Mouse (Mus musculus) lung, postnatal 0 days (tissue): ENCODE data around the gene Arfgef2. TPM values are rescaled to one million over a fixed set of nuclear protein-coding genes. Genes with fewer than 3 reads are reported as not detected.
A peak's percentile ranks its signal among the peaks of the same experiment; 100 is the strongest.

Source experiments
- ATAC-seq: fragments of 200-750 bp; cut with Nextera tagmentation; 2 replicates; pipeline ENCODE4 v1.8.0; 2017; ENCODE audit warnings: moderate library complexity
- DNase-seq: peaks from one replicate; pipeline ENCODE4 v3.0.0-alpha.2; 2016; ENCODE audit warnings: low spot score
- H3K27ac ChIP-seq: fragments of 300-500 bp; sonication (generic); 2 replicates; pipeline ENCODE4 v1.5.1; 2014; ENCODE audit warnings: antibody characterized with exemption, mild to moderate bottlenecking, low read length, mixed read lengths
- H3K27me3 ChIP-seq: fragments of 300-500 bp; sonication (generic); replicated peaks from 2 replicates; pipeline ENCODE4 v1.6.1; 2014; ENCODE audit warnings: low read length, mixed read lengths; ENCODE audit not compliant: insufficient read depth
- H3K36me3 ChIP-seq: fragments of 300-500 bp; sonication (generic); 2 replicates; pipeline ENCODE4 v1.6.1; 2014; ENCODE audit warnings: low read length, mixed read lengths; ENCODE audit not compliant: insufficient read depth
- H3K4me1 ChIP-seq: fragments of 300-500 bp; sonication (generic); 2 replicates; pipeline ENCODE4 v1.6.1; 2014; ENCODE audit warnings: antibody characterized with exemption, low read depth, low read length, mixed read lengths; ENCODE audit not compliant: insufficient read depth
- H3K4me2 ChIP-seq: fragments of 300-500 bp; sonication (generic); replicated peaks from 2 replicates; pipeline ENCODE4 v1.6.1; 2014; ENCODE audit warnings: low read depth, mild to moderate bottlenecking, low read length, moderate library complexity, mixed read lengths
- H3K4me3 ChIP-seq: fragments of 300-500 bp; sonication (generic); 2 replicates; pipeline ENCODE4 v1.5.1; 2014; ENCODE audit warnings: low read depth, low read length
- H3K9ac ChIP-seq: fragments of 300-500 bp; sonication (generic); replicated peaks from 2 replicates; pipeline ENCODE4 v1.6.1; 2014; ENCODE audit warnings: low read depth, mild to moderate bottlenecking
- H3K9me3 ChIP-seq: fragments of 300-500 bp; sonication (generic); 2 replicates; pipeline ENCODE4 v1.6.1; 2016; ENCODE audit warnings: low read length, mixed read lengths
- CTCF ChIP-seq: IDR thresholded peaks from 2 replicates; pipeline ENCODE4 v1.5.1; 2016; ENCODE audit warnings: antibody characterized with exemption, mild to moderate bottlenecking
- EP300 ChIP-seq: IDR thresholded peaks from 2 replicates; pipeline ENCODE4 v1.6.1; 2016; ENCODE audit warnings: antibody characterized with exemption, mild to moderate bottlenecking, control low read depth
- WGBS: fragments of 180-500 bp; shearing (Covaris S2); extraction: QIAGEN DNeasy Blood & Tissue Kit; methylation state at CpG from one replicate; pipeline ENCODE4 v1.1.7; 2014; 5-methylcytosine and 5-hydroxymethylcytosine counted together
- polyA plus RNA-seq: library from polyadenylated mRNA; unstranded; fragments of >200 nt; fragmentation: Nextera tagmentation; extraction: Ambion mirVana; gene quantifications from 2 replicates; pipeline ENCODE4 v1.2.1, GENCODE M21; 2015

The Arfgef2 gene
- polyA plus RNA-seq, 1 experiment from 2014 or later: 6.2 TPM

DNA sequence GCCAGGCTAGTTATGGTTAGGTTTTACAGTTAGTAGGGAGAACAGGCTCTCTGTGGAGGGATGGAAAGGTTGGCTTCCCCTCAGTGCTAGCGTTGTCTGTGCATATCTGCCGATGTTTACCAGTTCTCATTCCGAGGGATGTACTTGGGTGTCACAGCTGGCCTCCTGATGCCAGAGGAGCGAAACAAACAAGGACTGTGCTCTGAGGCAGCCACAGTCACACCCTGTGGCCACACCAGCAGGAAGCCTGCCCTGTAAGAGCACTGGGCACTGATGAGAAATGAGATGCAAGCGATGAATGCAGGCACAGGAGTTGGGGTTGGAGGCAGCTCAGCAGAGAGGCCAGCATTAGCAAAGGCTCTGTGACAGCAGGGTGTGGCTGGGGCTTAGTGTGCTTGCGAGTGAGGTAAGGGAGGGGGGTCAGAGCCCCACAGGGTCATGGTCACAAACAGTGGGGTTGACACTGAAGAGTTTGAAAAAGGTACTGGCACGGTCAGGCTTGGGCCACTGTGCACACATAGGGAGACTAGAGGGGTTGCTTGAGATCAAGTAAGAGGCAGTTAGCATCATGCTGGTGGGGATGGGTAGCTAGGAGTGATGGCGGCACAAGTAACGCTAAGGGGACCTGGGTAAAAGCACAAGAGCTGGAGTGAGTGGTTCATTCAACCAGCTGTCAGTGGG, 13.2 kb downstream of the Arfgef2 start:
- 79% methylated on average over 9 of the region's 9 CpGs for WGBS
- H3K4me1 ChIP-seq: no peaks in the 10 kb centered on the region
- no peak overlapping the region for H3K4me3 ChIP-seq
- H3K27me3 ChIP-seq: no peaks in the 10 kb centered on the region
- H3K27ac ChIP-seq: no peak overlapping the region
- TF ChIP-seq EP300 (no peak), CTCF (no peak)
- H3K9ac ChIP-seq: no peak overlapping the region
- DNase-seq (no peak), ATAC-seq (no peak)
- H3K36me3 ChIP-seq: no peaks in the 10 kb centered on the region
- H3K4me2 ChIP-seq: no peak overlapping the region
- no peaks in the 10 kb centered on the region for H3K9me3 ChIP-seq

- no peak for ATAC-seq
- no peak overlapping the region for H3K9ac ChIP-seq
Measured at GRCm38 (mm10) chr2:166819849-166820248, 14.5 kb downstream of the Arfgef2 start.

GRCm38 (mm10) chr2:166820844-166821243, 15.5 kb downstream of the Arfgef2 start:
- ATAC-seq (0 out of 2 replicates have a peak, but pooled peaks have one; percentile 26), DNase-seq (no peak)
- Histone ChIP-seq H3K4me1 (0 out of 2 replicates have a peak, but pooled peaks cover 4% of the 10 kb centered on the region), H3K27ac (no peak overlapping the region), H3K9ac (no peak overlapping the region), H3K27me3 (no peaks in the 10 kb centered on the region), H3K36me3 (no peaks in the 10 kb centered on the region), H3K9me3 (no peaks in the 10 kb centered on the region), H3K4me3 (no peak overlapping the region), H3K4me2 (no peak overlapping the region)
- TF ChIP-seq EP300 (no peak), CTCF (no peak)
- WGBS: 37% methylated on average over 2 of the region's 2 CpGs

More at GRCm38 (mm10) chr2:166819849-166820248, 14.5 kb downstream of the Arfgef2 start:
- Histone ChIP-seq H3K27me3 (no peaks in the 10 kb centered on the region), H3K4me1 (0 out of 2 replicates have a peak, but pooled peaks cover under 1% of the 10 kb centered on the region), H3K36me3 (no peaks in the 10 kb centered on the region), H3K4me3 (no peak overlapping the region), H3K4me2 (no peak overlapping the region), H3K27ac (no peak overlapping the region), H3K9me3 (no peaks in the 10 kb centered on the region)
- no peak for TF ChIP-seq CTCF
- no peak for TF ChIP-seq EP300
- no peak for DNase-seq
- WGBS: 70% methylated on average over 8 of the region's 8 CpGs

DNA sequence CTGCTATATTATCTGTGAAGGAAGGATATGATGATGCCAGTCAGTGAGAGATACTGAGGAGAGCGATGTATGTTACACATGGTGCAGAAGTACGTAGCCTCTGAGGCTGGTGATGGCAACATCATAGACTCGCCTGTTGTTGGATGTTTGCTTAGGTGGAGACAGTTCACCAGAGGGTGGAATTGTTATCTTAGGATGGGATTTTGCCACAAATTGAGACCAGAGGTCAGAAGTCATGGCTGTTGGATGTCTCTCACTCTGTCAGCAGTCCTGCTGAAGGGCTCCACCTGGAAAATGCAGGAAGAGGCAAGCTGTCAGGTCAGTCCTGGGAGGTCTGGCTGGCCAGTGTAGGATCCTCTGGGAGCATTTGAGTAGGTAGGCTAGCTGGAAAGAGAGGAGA, 16.0 kb downstream of the Arfgef2 start:
- Histone ChIP-seq H3K9ac (no peak overlapping the region), H3K36me3 (no peaks in the 10 kb centered on the region), H3K4me3 (no peak overlapping the region), H3K27me3 (no peaks in the 10 kb centered on the region), H3K27ac (no peak overlapping the region), H3K4me1 (0 out of 2 replicates have a peak, but pooled peaks cover 4% of the 10 kb centered on the region), H3K4me2 (no peak overlapping the region), H3K9me3 (no peaks in the 10 kb centered on the region)
- no peak for ATAC-seq
- 85% methylated on average over 3 of the region's 3 CpGs for WGBS
- DNase-seq: no peak
- TF ChIP-seq EP300: no peak
- TF ChIP-seq CTCF: no peak

GRCm38 (mm10) chr2:166822119-166822826, 16.9 kb downstream of the Arfgef2 start:
- Histone ChIP-seq H3K9me3 (no peaks in the 10 kb centered on the region), H3K4me1 (0 out of 2 replicates have a peak, but pooled peaks cover 4% of the 10 kb centered on the region), H3K36me3 (0 out of 2 replicates have a peak, but pooled peaks cover 5% of the 10 kb centered on the region), H3K27ac (peak overlapping the region; percentile 0; the same call in 1 of the 2 replicates), H3K4me3 (no peak overlapping the region), H3K4me2 (no peak overlapping the region), H3K27me3 (no peaks in the 10 kb centered on the region), H3K9ac (no peak overlapping the region)
- DNase-seq (peak; percentile 62), ATAC-seq (peak; percentile 60)
- WGBS: 47% methylated on average over 10 of the region's 10 CpGs
- TF ChIP-seq EP300 (no peak), CTCF (no peak)

GRCm38 (mm10) chr2:166822901-166823300, 17.5 kb downstream of the Arfgef2 start:
- H3K4me3 ChIP-seq: no peak overlapping the region

More at GRCm38 (mm10) chr2:166822901-166823300, 17.5 kb downstream of the Arfgef2 start:
- TF ChIP-seq CTCF: no peak
- TF ChIP-seq EP300: no peak
- H3K4me1 ChIP-seq: 0 out of 2 replicates have a peak, but pooled peaks cover 4% of the 10 kb centered on the region
- ATAC-seq (no peak), DNase-seq (no peak)
- H3K9ac ChIP-seq: no peak overlapping the region
- peak overlapping the region; percentile 0; the same call in 1 of the 2 replicates for H3K27ac ChIP-seq
- H3K36me3 ChIP-seq: 0 out of 2 replicates have a peak, but pooled peaks cover 5% of the 10 kb centered on the region
- no peaks in the 10 kb centered on the region for H3K9me3 ChIP-seq
- H3K4me2 ChIP-seq: no peak overlapping the region
- no peaks in the 10 kb centered on the region for H3K27me3 ChIP-seq
- WGBS: 78% methylated on average over 2 of the region's 2 CpGs
